Mouse (Mus musculus) embryonic fibroblast, embryonic 13.5 days (primary cell): Measurements from ENCODE around the gene Oas1e.
"Not testable (repeated sequence)": the region's sequence is repeated elsewhere in the genome, so short reads cannot be mapped to it uniquely, and the experiment has no call there.

ENCODE experiments used
- CTCF ChIP-seq: IDR thresholded peaks from 2 replicates; pipeline ENCODE4 v1.5.1; 2011; ENCODE audit warnings: mild to moderate bottlenecking, control low read depth, low read length, moderate library complexity, borderline replicate concordance; ENCODE audit not compliant: insufficient read depth
- POLR2A ChIP-seq: IDR thresholded peaks from 2 replicates; pipeline ENCODE4 v1.6.1; 2011; ENCODE audit warnings: low read depth, mild to moderate bottlenecking, control low read depth, low read length, moderate library complexity

GRCm38 (mm10) chr5:120798147-120798546, 2.8 kb upstream of the Oas1e start:
- TF ChIP-seq CTCF, POLR2A: not testable (repeated sequence)
